Mouse (Mus musculus) thymus, postnatal 14 days (tissue): ENCODE results near the gene Gif.

Source experiments
- DNase-seq: peaks from one replicate; pipeline ENCODE4 v3.0.0; 2021

Gene Gif

GRCm38 (mm10) chr19:11800531-11801315 is 53.4 kb downstream of the Gif start:
- no peak for DNase-seq

GRCm38 (mm10) chr19:11804423-11804822 is 57.1 kb downstream of the Gif start:
- DNase-seq: no peak

- peak; percentile 14 for DNase-seq
Observed at GRCm38 (mm10) chr19:11807251-11807650, 59.9 kb downstream of the Gif start.

GRCm38 (mm10) chr19:11807822-11808221 is 60.5 kb downstream of the Gif start:
- DNase-seq: no peak

- no peak for DNase-seq
Observed at GRCm38 (mm10) chr19:11808452-11808851, 61.1 kb downstream of the Gif start.

GRCm38 (mm10) chr19:11810003-11810758 is 62.8 kb downstream of the Gif start:
- DNase-seq: no peak

GRCm38 (mm10) chr19:11810856-11811255 is 63.5 kb downstream of the Gif start:
- DNase-seq: no peak

- DNase-seq: no peak
Observed at GRCm38 (mm10) chr19:11811688-11812365, 64.5 kb downstream of the Gif start.
